Mouse (Mus musculus) midbrain, embryonic 14.5 days (tissue): ENCODE measurements around the gene Ace3. TPM values are rescaled to one million over a fixed set of nuclear protein-coding genes. Genes with fewer than 3 reads are reported as not detected.
A peak's percentile ranks its signal among the peaks of the same experiment; 100 is the strongest.

Experiments used
- ATAC-seq: fragments of 200-750 bp; cut with Nextera tagmentation; 2 replicates; pipeline ENCODE4 v1.8.0; 2017; ENCODE audit warnings: moderate number of reproducible peaks, moderate library complexity; ENCODE audit not compliant: low FRiP score, low TSS enrichment
- DNase-seq: peaks from one replicate; pipeline ENCODE4 v3.0.0-alpha.2; 2015
- H3K27ac ChIP-seq: fragments of 300-500 bp; sonication (generic); replicated peaks from 2 replicates; pipeline ENCODE4 v1.5.1; 2014; ENCODE audit warnings: mild to moderate bottlenecking, low read depth, low read length, moderate library complexity
- H3K27me3 ChIP-seq: fragments of 300-500 bp; sonication (generic); 2 replicates; pipeline ENCODE4 v1.6.1; 2014; ENCODE audit warnings: low read length, control low read depth, mixed read lengths; ENCODE audit not compliant: control insufficient read depth, insufficient read depth
- H3K36me3 ChIP-seq: fragments of 300-500 bp; sonication (generic); 2 replicates; pipeline ENCODE4 v1.6.1; 2014; ENCODE audit warnings: low read length, control low read depth; ENCODE audit not compliant: control insufficient read depth, insufficient read depth
- H3K4me1 ChIP-seq: fragments of 300-500 bp; sonication (generic); 2 replicates; pipeline ENCODE4 v1.6.1; 2014; ENCODE audit warnings: mild to moderate bottlenecking, antibody characterized with exemption, low read length, control low read depth; ENCODE audit not compliant: control insufficient read depth, insufficient read depth
- H3K4me2 ChIP-seq: fragments of 300-500 bp; sonication (generic); 2 replicates; pipeline ENCODE4 v1.6.1; 2014; ENCODE audit warnings: mild to moderate bottlenecking, low read length, moderate library complexity
- H3K4me3 ChIP-seq: fragments of 300-500 bp; sonication (generic); replicated peaks from 2 replicates; pipeline ENCODE4 v1.5.1; 2014; ENCODE audit warnings: low read depth, low read length
- H3K9ac ChIP-seq: fragments of 300-500 bp; sonication (generic); replicated peaks from 2 replicates; pipeline ENCODE4 v1.6.1; 2014; ENCODE audit warnings: mild to moderate bottlenecking, low read length, moderate library complexity
- H3K9me3 ChIP-seq: fragments of 300-500 bp; sonication (generic); 2 replicates; pipeline ENCODE4 v1.6.1; 2016; ENCODE audit warnings: low read length, control low read depth, mixed read lengths; ENCODE audit not compliant: control insufficient read depth
- WGBS: fragments of 180-500 bp; shearing (Covaris S2); extraction: QIAGEN DNeasy Blood & Tissue Kit; methylation state at CpG from one replicate; pipeline ENCODE4 v1.1.7; 2014; 5-methylcytosine and 5-hydroxymethylcytosine counted together
- polyA plus RNA-seq: library from polyadenylated mRNA; unstranded; fragments of >200 nt; fragmentation: Nextera tagmentation; extraction: Ambion mirVana; gene quantifications from 2 replicates; pipeline ENCODE4 v1.2.1, GENCODE M21; 2014

Gene Ace3
- polyA plus RNA-seq, 1 experiment from 2014 or later: 0.09 TPM

DNA sequence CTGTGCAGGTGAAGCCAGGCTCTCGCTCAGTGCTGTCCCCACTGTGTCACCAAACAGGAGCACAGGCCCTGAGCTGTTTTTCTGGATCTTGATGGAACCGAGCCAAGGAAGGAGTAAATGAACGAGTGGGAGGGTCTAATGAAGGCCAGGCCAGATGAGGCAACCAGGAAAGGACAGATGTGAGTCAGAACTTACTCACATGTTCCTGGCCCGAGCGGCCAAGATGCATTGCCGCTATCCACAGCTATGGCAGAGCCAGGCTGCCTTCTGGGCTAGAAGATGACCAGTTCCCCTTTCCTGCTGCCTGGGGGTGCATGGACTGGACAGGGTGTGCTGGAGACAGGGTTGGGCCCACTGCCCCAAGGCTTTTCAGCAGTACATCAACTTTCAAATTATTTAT, 41.1 kb upstream of the Ace3 start:
- H3K4me1 ChIP-seq: no peaks in the 10 kb centered on the region
- H3K9ac ChIP-seq: no peak overlapping the region
- no peaks in the 10 kb centered on the region for H3K9me3 ChIP-seq
- H3K4me3 ChIP-seq: no peak overlapping the region
- no peaks in the 10 kb centered on the region for H3K36me3 ChIP-seq
- H3K27ac ChIP-seq: no peak overlapping the region
- H3K27me3 ChIP-seq: no peaks in the 10 kb centered on the region
- ATAC-seq (no peak), DNase-seq (no peak)
- WGBS: 88% methylated on average over 6 of the region's 6 CpGs
- H3K4me2 ChIP-seq: no peak overlapping the region

DNA sequence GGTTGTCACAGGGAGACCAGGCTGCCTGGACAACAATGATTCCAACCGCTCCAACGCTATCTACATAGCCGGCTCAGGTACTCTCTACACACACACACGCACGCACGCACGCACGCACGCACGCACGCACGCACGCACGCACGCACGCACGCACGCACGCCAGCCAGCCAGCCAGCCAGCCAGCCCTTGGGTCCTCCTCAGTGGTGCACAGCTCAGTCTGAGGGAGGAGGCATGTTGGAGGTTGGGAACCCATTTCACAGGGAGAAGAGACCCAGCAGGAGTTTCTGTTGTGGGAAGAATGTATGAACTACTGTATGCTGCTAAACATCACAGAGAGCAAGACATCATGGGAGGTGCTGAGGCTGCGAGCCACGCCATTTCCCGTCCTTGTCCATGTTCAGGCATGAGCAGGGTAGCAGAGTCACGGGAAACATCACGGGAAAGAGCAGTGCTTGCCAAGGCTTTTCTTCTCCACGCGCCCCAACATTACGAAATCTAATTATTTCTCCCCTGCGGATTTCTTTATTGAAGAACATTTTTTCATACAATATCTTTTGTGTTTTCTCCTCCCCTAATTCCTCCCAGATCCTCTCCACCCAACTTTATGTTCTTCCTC, 38.6 kb upstream of the Ace3 start:
- Histone ChIP-seq H3K4me1 (peaks cover 2% of the 10 kb centered on the region; the same call in 1 of the 2 replicates), H3K27ac (no peak overlapping the region), H3K9me3 (no peaks in the 10 kb centered on the region), H3K4me2 (no peak overlapping the region), H3K9ac (no peak overlapping the region), H3K27me3 (no peaks in the 10 kb centered on the region), H3K4me3 (no peak overlapping the region), H3K36me3 (no peaks in the 10 kb centered on the region)
- 91% methylated on average over 28 of the region's 28 CpGs for WGBS
- ATAC-seq (no peak), DNase-seq (no peak)

DNA sequence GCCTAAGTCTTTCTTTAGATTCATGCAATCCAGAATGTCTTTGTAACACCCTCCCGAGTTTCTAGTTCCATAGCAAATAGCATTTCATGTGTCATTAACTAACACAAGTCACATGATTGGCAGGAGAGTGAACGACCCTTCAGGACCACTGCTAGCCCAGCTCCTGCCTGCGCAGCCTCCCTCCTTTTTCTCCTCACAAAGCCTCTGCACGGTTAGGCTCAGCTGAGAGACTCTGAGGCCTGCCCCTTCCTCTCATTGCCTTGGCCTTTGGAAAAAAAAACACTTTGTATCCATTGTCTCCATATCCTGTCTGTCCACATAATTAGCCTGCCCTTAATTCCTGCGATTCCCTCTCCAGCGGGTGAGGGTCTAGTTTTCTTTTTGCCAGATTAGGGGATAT, 37.0 kb upstream of the Ace3 start:
- Histone ChIP-seq H3K27ac (no peak overlapping the region), H3K4me2 (no peak overlapping the region), H3K9ac (no peak overlapping the region), H3K4me1 (peaks cover 2% of the 10 kb centered on the region; the same call in 1 of the 2 replicates), H3K9me3 (no peaks in the 10 kb centered on the region), H3K4me3 (no peak overlapping the region), H3K36me3 (no peaks in the 10 kb centered on the region), H3K27me3 (no peaks in the 10 kb centered on the region)
- WGBS: 48% methylated on average over 6 of the region's 6 CpGs
- ATAC-seq: no peak
- no peak for DNase-seq

DNA sequence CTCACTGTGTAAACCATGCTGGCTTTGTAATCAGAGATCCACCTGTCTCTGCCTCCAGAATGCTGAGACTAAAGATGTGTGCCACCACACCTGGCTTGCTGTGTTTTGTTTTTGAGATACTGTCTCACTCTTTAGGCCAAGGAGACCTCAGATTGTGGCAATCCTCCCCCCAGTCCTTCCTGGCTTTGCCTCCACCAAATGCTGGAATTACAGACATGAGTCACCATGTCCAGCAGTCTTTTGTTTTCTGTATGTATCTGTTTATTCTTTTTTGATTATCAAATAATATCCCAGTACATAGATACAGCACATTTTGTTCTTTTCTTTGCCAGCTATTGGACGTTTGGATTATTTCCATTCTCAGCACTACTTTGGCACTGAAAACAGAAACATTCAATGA, 35.9 kb upstream of the Ace3 start:
- no peaks in the 10 kb centered on the region for H3K36me3 ChIP-seq
- no peak overlapping the region for H3K27ac ChIP-seq
- H3K9me3 ChIP-seq: no peaks in the 10 kb centered on the region
- H3K4me1 ChIP-seq: peaks cover 2% of the 10 kb centered on the region; the same call in 1 of the 2 replicates
- H3K4me2 ChIP-seq: no peak overlapping the region
- no peak overlapping the region for H3K9ac ChIP-seq
- ATAC-seq (no peak), DNase-seq (no peak)
- no peak overlapping the region for H3K4me3 ChIP-seq
- no peaks in the 10 kb centered on the region for H3K27me3 ChIP-seq
- WGBS: 67% methylated on average over 1 of the region's 1 CpGs

DNA sequence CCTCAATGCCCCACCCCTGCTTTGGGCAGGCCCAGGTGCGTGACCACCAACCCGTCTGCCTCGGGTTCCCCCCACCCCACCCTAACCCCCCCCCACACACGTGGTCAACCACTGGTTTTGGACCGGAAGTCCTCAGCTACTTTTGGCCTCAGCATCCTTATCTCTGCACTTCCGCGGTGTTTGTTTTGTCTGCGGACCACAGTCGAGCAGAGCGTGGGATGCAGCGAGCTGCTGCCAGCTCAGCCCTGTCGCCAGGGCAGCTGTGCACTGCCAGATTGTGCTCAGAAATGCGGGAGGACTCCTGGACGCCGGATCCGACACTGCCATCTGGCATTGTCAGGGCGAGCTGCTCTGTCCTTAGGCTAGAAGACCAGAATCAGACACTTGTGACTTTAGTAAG, 35.1 kb upstream of the Ace3 start:
- Histone ChIP-seq H3K27ac (no peak overlapping the region), H3K36me3 (no peaks in the 10 kb centered on the region), H3K4me3 (no peak overlapping the region), H3K4me1 (peaks cover 2% of the 10 kb centered on the region; the same call in 1 of the 2 replicates), H3K9ac (no peak overlapping the region), H3K9me3 (no peaks in the 10 kb centered on the region), H3K4me2 (no peak overlapping the region), H3K27me3 (no peaks in the 10 kb centered on the region)
- ATAC-seq (no peak), DNase-seq (peak; percentile 30)
- WGBS: 54% methylated on average over 17 of the region's 17 CpGs

DNA sequence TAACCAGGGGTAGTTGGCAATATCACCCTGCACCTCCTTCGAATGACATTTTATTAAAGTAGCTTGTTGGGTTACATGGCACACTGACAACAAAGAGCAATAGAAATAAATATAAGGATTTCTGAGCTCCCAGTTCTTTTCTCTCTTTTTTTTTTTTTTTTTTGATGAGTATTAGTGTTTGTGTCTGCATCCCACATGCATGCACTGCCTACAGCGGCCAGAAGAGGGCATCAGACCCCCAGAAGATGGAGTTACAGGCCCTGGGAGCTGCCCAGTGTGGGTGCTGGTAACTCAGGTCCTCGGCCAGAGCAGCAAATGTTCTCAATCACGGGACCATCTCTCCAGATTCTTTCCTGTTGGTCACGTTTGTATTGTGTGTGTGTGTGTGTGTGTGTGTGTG, 29.8 kb upstream of the Ace3 start:
- H3K9ac ChIP-seq: no peak overlapping the region

DNA sequence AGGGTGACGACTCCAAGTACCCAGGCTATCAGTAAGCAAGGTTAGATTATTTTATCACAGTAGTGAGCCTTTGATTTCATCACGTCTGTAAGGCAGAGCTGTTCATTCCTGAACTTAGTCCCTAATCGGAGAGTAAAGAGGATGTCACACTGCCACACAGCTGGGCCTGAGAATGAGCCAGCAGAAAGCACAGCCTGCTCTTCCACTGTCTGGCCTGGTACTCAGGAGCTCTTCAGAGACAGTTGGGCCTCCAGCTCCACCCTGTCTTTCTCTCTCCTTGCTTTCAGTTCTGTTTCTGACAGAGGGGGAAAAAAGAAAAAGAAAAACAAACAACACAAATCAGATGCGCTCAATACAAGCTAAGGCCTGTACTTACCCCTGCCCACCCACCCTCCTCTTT, 28.2 kb upstream of the Ace3 start:
- WGBS: 74% methylated on average over 4 of the region's 4 CpGs
- peaks cover 15% of the 10 kb centered on the region for H3K27me3 ChIP-seq
- H3K4me3 ChIP-seq: no peak overlapping the region
- H3K9me3 ChIP-seq: no peaks in the 10 kb centered on the region
- H3K27ac ChIP-seq: no peak overlapping the region
- no peak overlapping the region for H3K9ac ChIP-seq
- H3K4me1 ChIP-seq: peaks cover 3% of the 10 kb centered on the region; the same call in 1 of the 2 replicates
- H3K36me3 ChIP-seq: no peaks in the 10 kb centered on the region
- DNase-seq (no peak), ATAC-seq (no peak)
- H3K4me2 ChIP-seq: no peak overlapping the region

More for the DNA sequence above, 29.8 kb upstream of the Ace3 start:
- Histone ChIP-seq H3K27ac (no peak overlapping the region), H3K4me2 (no peak overlapping the region), H3K36me3 (no peaks in the 10 kb centered on the region), H3K4me3 (no peak overlapping the region), H3K4me1 (peaks cover 3% of the 10 kb centered on the region; the same call in 1 of the 2 replicates), H3K9me3 (no peaks in the 10 kb centered on the region), H3K27me3 (peaks cover 15% of the 10 kb centered on the region)
- no peak for ATAC-seq
- DNase-seq: no peak
- 69% methylated on average over 5 of the region's 5 CpGs for WGBS

DNA sequence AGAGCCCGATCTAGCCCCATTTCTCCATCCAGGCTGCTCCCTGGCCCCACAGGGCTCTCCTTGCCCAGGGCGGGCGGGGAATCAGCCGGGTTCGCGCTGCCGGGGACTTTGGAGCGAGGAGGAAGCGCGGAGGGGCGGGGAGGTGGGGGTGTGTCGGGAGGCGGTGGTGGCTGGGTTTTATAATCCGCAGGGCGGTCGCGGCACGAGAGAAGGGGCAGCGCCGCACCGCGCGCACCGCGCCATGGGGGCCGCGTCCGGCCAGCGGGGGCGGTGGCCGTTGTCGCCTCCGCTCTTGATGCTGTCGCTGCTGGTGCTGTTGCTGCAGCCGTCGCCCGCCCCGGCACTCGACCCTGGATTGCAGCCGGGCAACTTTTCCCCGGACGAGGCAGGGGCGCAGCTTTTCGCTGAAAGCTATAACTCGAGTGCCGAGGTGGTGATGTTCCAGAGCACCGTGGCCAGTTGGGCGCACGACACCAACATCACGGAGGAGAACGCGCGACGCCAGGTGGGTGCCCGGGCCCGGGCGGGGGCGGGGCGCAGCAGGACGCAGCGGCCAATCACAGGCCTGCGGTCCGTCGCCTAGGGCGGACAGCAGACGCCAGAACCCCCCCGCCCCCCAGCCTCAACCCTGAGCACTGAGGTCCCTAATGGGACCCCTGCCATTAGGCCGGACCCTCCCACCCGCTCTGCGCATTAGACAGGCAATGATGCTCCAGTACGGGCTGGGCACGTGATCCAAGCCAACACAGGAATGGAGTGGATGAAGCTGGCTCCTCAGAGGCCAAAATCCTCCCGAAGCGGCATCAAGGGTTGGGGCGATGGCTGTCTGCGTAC, 26.5 kb upstream of the Ace3 start, which contains the start of gene Ace:
Gene Ace, plus strand, starts transcription at position 205 of the 834 bp plus-strand sequence.
- H3K9ac ChIP-seq: peak within 1 kb of the TSS; percentile 69
- whole genome bisulfite sequencing: under 1% methylated on average over 73 of the region's 76 CpGs
- H3K4me2 ChIP-seq: peak within 1 kb of the TSS; percentile 99
- peak; percentile 64; the same call in 1 of the 2 replicates for ATAC-seq
- H3K9me3 ChIP-seq: no peaks in the 10 kb centered on the region
- DNase-seq: peak; percentile 72
- peak within 1 kb of the TSS; percentile 61 for H3K4me3 ChIP-seq
- peaks cover 3% of the 10 kb centered on the region; the same call in 1 of the 2 replicates for H3K4me1 ChIP-seq
- no peaks in the 10 kb centered on the region for H3K36me3 ChIP-seq
- H3K27me3 ChIP-seq: peaks cover 15% of the 10 kb centered on the region
- H3K27ac ChIP-seq: no peak within 1 kb of the TSS
